Mouse (Mus musculus) megakaryocyte, embryonic 14.5 days (primary cell): ENCODE measurements around the gene Hus1. TPM values are rescaled to one million over a fixed set of nuclear protein-coding genes. Genes with fewer than 3 reads are reported as not detected.

ENCODE experiments used
- H3K27me3 ChIP-seq: replicated peaks from 2 replicates; pipeline ENCODE3; 2012; ENCODE audit warnings: inconsistent platforms
- H3K36me3 ChIP-seq: replicated peaks from 2 replicates; pipeline ENCODE3; 2012; ENCODE audit warnings: low read length, inconsistent platforms, mixed read lengths
- H3K4me1 ChIP-seq: 2 replicates; pipeline ENCODE4 v1.6.1; 2012; ENCODE audit warnings: inconsistent platforms
- H3K4me3 ChIP-seq: replicated peaks from 2 replicates; pipeline ENCODE3; 2012; ENCODE audit warnings: moderate library complexity, mild to moderate bottlenecking, inconsistent platforms
- H3K9me3 ChIP-seq: 2 replicates; pipeline ENCODE4 v1.6.1; 2012; ENCODE audit warnings: inconsistent platforms
- FLI1 ChIP-seq: IDR thresholded peaks from 2 replicates; pipeline ENCODE4 v1.6.1; 2012; ENCODE audit warnings: low read length, inconsistent platforms, mixed read lengths
- GATA1 ChIP-seq: IDR thresholded peaks from 3 replicates; pipeline ENCODE4 v1.6.1; 2012; ENCODE audit warnings: mixed read lengths, low read length, inconsistent platforms, borderline replicate concordance
- polyA plus RNA-seq: library from polyadenylated mRNA; stranded (reverse); fragments of >175 nt; gene quantifications from 2 replicates; pipeline ENCODE4 v1.2.3, GENCODE M21; 2012; ENCODE audit warnings: low replicate concordance; ENCODE audit not compliant: insufficient read depth

Gene Hus1
- polyA plus RNA-seq, 1 experiment, result 1.5 TPM

- H3K36me3 ChIP-seq, result no peaks in the 10 kb centered on the region
- no peaks in the 10 kb centered on the region for H3K4me1 ChIP-seq
- TF ChIP-seq GATA1, result no peak
- no peak for TF ChIP-seq FLI1
- H3K4me3 ChIP-seq, result no peak overlapping the region
- H3K27me3 ChIP-seq, result no peaks in the 10 kb centered on the region
- H3K9me3 ChIP-seq, result peaks cover 10% of the 10 kb centered on the region
Observed at GRCm38 (mm10) chr11:8955678-8956077, 55.3 kb downstream of the Hus1 start.

- H3K4me3 ChIP-seq, result no peak overlapping the region
Observed at GRCm38 (mm10) chr11:8949765-8950430, 61.1 kb downstream of the Hus1 start.

GRCm38 (mm10) chr11:8948871-8949270, 62.1 kb downstream of the Hus1 start:
- Histone ChIP-seq H3K36me3 (no peaks in the 10 kb centered on the region), H3K4me1 (peaks cover 6% of the 10 kb centered on the region), H3K9me3 (no peaks in the 10 kb centered on the region), H3K4me3 (no peak overlapping the region), H3K27me3 (peaks cover 2% of the 10 kb centered on the region)
- TF ChIP-seq FLI1, result no peak
- TF ChIP-seq GATA1, result no peak

More at GRCm38 (mm10) chr11:8949765-8950430, 61.1 kb downstream of the Hus1 start:
- peaks cover 2% of the 10 kb centered on the region for H3K27me3 ChIP-seq
- no peaks in the 10 kb centered on the region for H3K36me3 ChIP-seq
- H3K9me3 ChIP-seq, result no peaks in the 10 kb centered on the region
- no peak for TF ChIP-seq GATA1
- TF ChIP-seq FLI1, result no peak
- H3K4me1 ChIP-seq, result peaks cover 6% of the 10 kb centered on the region

GRCm38 (mm10) chr11:8944114-8944513, 66.9 kb downstream of the Hus1 start:
- Histone ChIP-seq H3K4me3 (no peak overlapping the region), H3K9me3 (no peaks in the 10 kb centered on the region), H3K27me3 (no peaks in the 10 kb centered on the region), H3K4me1 (peaks cover 6% of the 10 kb centered on the region), H3K36me3 (no peaks in the 10 kb centered on the region)
- TF ChIP-seq FLI1, result no peak
- no peak for TF ChIP-seq GATA1

Other genes starting within 250 kb of the Hus1 start
- gene Pkd1l1, start 37.9 kb downstream of the Hus1 start, polyA plus RNA-seq, result not detected in 2 replicates
- 0.93 TPM in 1 of 2 replicates, not detected in the other for gene Gm11992, start 37.4 kb upstream of the Hus1 start, polyA plus RNA-seq
- gene Sun3, start 37.8 kb upstream of the Hus1 start, polyA plus RNA-seq, result not detected in 2 replicates
- 0.41 TPM in 1 of 2 replicates, not detected in the other for gene Upp1, start 106.9 kb upstream of the Hus1 start, polyA plus RNA-seq
- gene Abca13, start 180.8 kb upstream of the Hus1 start, polyA plus RNA-seq, result 0.96 TPM in 1 of 2 replicates, not detected in the other